Mouse (Mus musculus) thymus, adult 2 months (tissue): ENCODE data around the gene Ski.

Source experiments
- CTCF ChIP-seq: fragments of 200-500 bp; IDR thresholded peaks from 2 replicates; pipeline ENCODE4 v1.5.1; 2012; ENCODE audit warnings: mild to moderate bottlenecking, control low read depth, low read length, moderate library complexity, borderline replicate concordance; ENCODE audit not compliant: control insufficient read depth, poor library complexity, insufficient read depth; ENCODE audit errors: extremely low read depth
- POLR2A ChIP-seq: fragments of 200-500 bp; IDR thresholded peaks from 2 replicates; pipeline ENCODE4 v1.6.1; 2012; ENCODE audit warnings: mild to moderate bottlenecking, low read length, control low read depth, moderate library complexity; ENCODE audit not compliant: control insufficient read depth, poor library complexity, insufficient read depth; ENCODE audit errors: extremely low read depth

DNA sequence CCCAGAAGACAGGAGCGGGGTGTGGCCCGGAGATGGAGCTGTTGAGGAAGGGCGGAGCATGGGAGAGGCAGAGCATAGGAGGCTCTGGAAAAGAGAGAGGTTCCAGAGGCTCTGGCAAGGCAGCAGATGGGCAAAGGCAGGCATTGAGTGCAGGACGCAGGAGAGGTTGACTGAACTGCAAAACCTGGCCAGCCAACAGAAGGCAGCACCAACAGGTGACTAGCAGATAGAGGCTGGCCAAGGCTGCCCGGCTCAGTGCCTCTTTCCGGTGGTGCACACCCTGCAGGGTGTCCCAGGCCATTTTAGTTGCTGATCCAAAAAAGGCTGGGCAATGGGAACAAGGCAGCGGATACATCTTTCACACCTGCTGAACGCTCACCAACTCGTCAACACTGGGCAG, 19.4 kb upstream of the Ski start:
- TF ChIP-seq CTCF (no peak), POLR2A (no peak)
